Mouse (Mus musculus) lung, postnatal 36 days (tissue): ENCODE measurements at regions not wholly inside any gene's neighbourhood (a gene's known extent, or its start where the extent isn't known, plus 50 kb on each side); places are given as distances from the start of the nearest gene placed in this dataset.
A peak's percentile ranks its signal among the peaks of the same experiment; 100 is the strongest.

ENCODE experiments used
- DNase-seq: peaks from one replicate; pipeline ENCODE4 v3.0.0; 2022; ENCODE audit warnings: mixed read lengths

DNA sequence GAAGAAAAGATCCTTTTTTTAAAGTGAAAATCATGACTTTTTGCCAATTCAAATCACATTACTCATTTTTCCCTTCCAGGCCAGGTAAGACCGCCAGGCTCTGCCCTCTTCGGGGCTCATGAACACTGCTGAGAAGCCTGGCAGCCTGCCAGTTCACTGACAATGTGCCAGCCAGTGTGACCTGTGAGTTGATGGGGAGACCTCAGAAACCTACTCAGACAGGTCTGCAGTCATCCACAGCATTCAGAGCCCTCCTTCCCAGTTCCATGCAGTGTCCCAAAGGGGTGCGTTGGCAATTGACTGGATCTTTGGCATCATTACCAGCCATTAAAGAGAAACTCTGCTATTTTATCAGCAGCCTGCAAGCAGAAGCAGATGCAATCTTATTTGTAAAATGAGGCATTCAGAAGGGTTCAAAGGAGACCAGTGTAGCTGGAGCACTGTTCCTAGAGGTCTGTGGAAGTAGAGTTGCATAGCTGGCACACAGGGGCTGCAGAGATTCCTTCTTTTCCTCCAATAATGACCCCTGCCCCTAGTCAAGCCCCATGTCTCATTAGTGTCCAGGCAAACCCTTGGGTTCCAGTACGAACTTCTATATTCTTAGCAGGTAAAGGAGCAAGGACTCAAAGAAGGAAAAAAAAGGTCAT is 384.4 kb downstream of the Rapgef2 start:
- peak; percentile 3 for DNase-seq

GRCm38 (mm10) chr3:78901016-78901837 is 385.1 kb downstream of the Rapgef2 start:
- DNase-seq: no peak

- no peak for DNase-seq
These were observed 386.7 kb downstream of the Rapgef2 start for GRCm38 (mm10) chr3:78899446-78900230.

- no peak for DNase-seq
These were observed 397.0 kb downstream of the Rapgef2 start for GRCm38 (mm10) chr3:78889326-78889725.

- no peak for DNase-seq
These were observed 401.6 kb downstream of the Rapgef2 start for GRCm38 (mm10) chr3:78884715-78885114.

DNA sequence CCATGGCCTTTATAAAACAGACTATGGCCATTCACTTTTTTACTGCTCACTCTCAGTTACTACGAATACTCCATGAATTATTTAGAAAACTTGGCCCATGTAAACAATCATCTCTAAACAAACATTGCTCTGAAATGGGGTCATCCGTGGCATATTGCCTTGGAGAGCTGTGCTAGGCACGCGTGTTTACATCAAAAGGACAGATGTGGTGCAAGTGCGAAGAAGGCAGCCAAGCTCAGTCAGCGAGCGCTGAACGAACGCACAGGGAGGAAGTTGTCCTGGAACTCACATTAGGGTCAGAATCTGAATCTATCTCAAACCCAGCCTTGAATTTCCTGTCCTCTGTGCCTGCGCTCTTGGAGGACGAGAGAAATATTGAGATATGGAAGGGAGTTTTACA is 402.3 kb downstream of the Rapgef2 start:
- DNase-seq: no peak

GRCm38 (mm10) chr3:78880072-78880471 is 406.2 kb downstream of the Rapgef2 start:
- no peak for DNase-seq

DNA sequence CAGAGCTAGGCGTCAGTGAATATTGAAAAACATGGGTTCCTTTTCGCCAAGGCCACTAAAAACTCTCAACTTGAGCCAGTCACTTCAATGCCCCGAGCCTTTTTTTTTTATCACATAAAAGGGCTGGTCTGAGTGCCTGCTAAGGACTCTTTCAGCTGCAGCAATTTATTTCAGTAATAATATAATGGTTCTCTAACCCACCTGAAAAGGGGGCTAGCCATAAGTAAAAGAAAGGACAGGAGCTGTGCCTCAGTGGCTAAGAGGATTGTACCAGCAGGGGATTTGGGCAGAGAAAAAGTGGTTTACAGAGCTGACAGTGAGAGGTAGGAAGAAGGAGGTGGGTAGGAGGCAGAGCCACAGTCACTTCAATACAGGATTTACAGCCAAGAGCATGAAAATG is 409.0 kb downstream of the Rapgef2 start:
- no peak for DNase-seq

GRCm38 (mm10) chr3:78866896-78867295 is 419.4 kb downstream of the Rapgef2 start:
- DNase-seq: no peak

GRCm38 (mm10) chr3:78866083-78866726 is 420.1 kb downstream of the Rapgef2 start:
- DNase-seq: no peak

DNA sequence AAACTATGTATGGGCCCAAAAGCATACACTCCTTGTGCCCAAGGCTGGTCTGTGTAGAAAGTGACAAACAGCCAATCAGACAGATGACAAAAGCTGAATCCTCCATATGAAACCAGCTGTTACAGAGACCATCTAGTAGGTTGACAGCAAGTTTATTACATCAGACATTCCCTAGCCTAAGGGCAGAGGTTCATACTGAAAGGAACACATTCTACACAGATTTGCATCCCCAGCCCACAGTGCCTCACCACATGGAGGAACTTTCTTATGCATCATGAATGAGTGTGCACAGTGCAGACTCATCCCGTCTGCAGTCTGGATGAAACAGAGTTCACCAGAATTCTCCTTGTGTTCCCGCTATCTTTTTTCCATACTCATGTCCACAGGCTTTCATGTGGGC is 423.3 kb downstream of the Rapgef2 start:
- no peak for DNase-seq

DNA sequence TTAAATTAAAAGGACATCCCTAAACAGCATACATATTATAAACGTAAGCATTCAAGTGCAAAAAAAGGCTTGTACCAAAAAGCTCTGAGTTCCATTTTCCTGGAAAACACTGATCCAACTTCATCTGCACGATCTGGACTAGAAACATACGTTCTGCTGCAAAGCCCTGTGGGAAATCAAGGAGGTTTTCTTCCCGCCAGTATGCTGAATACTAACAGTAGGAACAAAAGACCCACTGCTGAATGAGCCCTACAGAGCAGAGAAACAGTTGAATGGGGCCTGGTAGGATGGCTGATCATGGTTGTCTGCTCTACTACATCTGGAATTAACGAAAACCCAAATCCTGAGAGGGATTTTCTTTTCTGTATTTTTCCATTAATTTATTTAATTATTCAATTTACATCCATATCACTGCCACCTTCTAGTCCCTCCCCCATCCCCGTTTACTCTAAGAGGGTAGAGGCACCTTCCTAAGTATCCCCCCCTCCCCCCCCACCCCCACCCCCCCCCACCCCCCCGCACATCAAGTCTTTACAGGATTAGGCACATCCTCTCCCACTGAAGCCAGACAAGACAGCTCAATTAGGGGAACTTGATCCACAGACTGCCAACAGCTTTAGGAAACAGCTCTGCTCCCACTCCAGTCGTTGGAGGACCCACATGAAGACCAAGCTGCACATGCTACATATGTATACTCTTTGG is 439.5 kb downstream of the Rapgef2 start:
- no peak for DNase-seq

DNA sequence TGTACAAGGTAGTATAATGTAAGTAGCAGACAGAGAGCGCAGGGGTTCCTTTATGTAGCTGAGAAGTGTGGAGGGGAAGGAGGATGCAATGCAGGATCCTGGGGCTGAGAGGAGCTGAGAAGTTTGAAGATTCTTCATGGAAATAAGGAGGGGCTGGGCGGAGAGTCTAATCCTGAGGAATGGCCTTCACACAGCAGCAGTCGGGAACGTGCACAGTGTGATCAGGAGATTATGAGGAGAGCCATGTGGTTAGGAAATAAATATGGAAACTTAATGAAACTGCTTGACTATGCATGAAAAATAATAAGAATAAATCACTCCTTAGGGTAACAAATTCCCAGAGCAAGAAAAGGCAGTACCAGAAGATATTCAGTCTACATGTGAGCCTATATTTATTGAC is 445.1 kb downstream of the Rapgef2 start:
- no peak for DNase-seq

- DNase-seq: no peak
These were observed 449.5 kb downstream of the Rapgef2 start for GRCm38 (mm10) chr3:78836824-78837223.

DNA sequence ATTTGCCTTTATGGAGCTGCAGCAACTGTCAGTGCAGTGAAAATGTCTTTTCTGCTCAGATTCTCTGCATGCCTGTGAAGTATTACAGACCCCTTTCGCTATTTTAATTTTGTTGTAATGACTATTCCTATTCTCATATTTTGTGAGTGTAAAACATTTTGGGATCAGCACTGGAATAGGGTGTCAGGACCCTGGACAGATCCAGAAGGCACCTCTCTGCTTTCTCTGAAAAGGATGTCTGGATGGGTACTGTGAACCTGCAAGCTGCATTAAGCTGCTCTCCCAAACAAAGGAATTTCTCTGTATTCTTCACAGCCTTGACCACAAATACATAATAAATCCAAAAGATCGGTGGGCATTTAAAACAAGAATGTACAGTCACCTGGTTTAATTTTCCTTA is 460.8 kb downstream of the Rapgef2 start:
- DNase-seq: no peak

- DNase-seq: no peak
These were observed 473.9 kb downstream of the Rapgef2 start for GRCm38 (mm10) chr3:78812425-78812824.

DNA sequence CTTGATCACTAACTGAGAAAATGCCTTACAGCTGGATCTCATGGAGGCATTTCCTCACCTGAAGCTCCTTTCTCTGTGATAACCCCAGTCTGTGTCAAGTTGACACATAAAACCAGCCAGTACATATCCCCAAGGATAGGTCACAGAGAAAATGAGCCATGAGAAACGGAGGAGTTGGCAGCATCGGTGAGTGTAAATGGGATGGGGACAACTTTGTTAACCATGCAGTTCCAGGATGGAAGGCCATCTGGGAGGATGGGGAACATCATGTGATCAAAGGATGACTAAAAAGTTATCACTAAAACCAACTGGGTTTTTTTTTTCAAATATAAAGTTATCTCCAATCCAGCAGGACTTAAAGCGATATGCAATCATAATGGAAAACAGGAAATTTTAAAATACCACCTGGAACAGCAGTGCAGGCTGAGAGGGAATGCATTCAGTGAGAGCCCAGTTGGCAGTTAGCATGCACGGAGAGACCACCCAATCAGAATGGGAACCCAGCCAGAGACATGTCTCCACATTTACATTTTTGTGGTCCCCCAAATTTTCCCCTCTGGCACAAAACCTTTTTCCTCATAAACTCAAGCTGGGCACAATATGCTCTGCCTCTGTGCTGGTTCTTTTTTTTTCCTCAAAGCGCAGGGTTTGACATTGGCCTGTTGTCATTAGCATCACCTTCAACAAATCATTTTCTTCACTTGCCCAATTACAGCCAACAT is 475.7 kb downstream of the Rapgef2 start:
- no peak for DNase-seq

GRCm38 (mm10) chr3:78803176-78803575 is 483.1 kb downstream of the Rapgef2 start:
- DNase-seq: no peak

- DNase-seq: no peak
These were observed 490.3 kb downstream of the Rapgef2 start for GRCm38 (mm10) chr3:78795951-78796455.

DNA sequence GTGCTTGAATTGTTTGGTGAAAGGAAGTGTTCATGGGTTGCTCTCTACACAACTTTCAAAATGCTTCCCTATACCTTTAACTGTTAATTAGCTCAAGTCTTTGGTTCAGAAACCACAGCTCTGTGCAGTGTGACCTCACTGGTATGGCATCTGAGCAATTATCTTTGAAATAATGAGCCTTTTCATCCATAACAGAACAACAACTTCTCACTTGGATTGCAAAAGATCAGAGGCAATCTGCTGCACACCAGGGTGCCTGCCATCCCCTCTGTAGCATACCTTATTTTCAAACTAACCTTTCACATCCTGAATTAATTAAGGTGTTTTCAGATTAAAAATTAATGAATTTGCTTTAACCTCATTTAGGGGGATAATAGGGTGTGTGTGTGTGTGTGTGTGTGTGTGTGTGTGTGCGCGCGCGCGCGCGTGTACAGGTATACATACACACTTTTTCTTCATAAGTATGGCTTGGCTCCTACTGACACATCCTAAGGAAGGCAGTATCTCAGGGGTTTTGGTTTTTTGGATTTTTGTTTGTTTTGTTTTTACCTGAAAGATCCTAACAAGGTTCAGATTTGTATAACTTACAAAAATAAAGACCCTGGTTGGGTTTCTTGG is 493.8 kb downstream of the Rapgef2 start:
- no peak for DNase-seq

DNA sequence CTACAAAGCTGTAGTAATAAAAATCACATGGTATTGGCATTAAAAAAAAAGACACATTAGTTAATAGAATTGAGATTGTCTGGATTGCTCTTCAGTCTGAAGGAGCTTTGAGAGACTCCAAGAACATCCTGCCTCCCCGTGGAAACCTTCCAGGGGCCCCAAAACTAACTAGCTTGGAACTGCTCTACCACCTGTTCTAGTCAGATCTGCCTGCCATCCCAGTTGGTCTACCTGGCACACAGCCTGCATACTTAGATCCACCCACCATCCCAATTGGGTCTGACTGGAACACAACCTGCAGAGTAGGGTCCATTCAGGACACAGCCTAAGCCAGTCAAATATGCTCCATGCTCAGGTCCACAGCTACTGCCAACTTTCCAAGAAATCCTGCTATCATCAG is 503.6 kb downstream of the Rapgef2 start:
- DNase-seq: no peak
